Mouse (Mus musculus) E14TG2a.4 (cell line): Measurements from ENCODE around the gene C1d.
A peak's percentile ranks its signal among the peaks of the same experiment; 100 is the strongest.
"Not testable (repeated sequence)": the region's sequence is repeated elsewhere in the genome, so short reads cannot be mapped to it uniquely, and the experiment has no call there.

Source experiments
- H3K27me3 ChIP-seq: 2 replicates; pipeline ENCODE4 v1.6.1; 2014; ENCODE audit warnings: low read length, control low read depth; ENCODE audit not compliant: insufficient read depth
- H3K36me3 ChIP-seq: 2 replicates; pipeline ENCODE4 v1.6.1; 2014; ENCODE audit warnings: low read length, control low read depth; ENCODE audit not compliant: insufficient read depth
- H3K4me1 ChIP-seq: replicated peaks from 2 replicates; pipeline ENCODE4 v1.6.1; 2014; ENCODE audit warnings: low read depth, low read length, control low read depth
- H3K4me3 ChIP-seq: replicated peaks from 2 replicates; pipeline ENCODE4 v1.5.1; 2014; ENCODE audit warnings: mild to moderate bottlenecking, low read length
- H3K9me3 ChIP-seq: 2 replicates; pipeline ENCODE4 v1.6.1; 2014; ENCODE audit warnings: low read length, control low read depth
- CTCF ChIP-seq: conservative IDR thresholded peaks from 2 replicates; pipeline ENCODE4 v1.5.1; 2014; ENCODE audit warnings: low read length
- NANOG ChIP-seq: IDR thresholded peaks from 2 replicates; pipeline ENCODE4 v1.6.1; 2014; ENCODE audit warnings: borderline replicate concordance, low read length, mixed read lengths
- POU5F1 ChIP-seq: IDR thresholded peaks from 2 replicates; pipeline ENCODE4 v1.6.1; 2014; ENCODE audit warnings: low read length, borderline replicate concordance

Gene C1d

DNA sequence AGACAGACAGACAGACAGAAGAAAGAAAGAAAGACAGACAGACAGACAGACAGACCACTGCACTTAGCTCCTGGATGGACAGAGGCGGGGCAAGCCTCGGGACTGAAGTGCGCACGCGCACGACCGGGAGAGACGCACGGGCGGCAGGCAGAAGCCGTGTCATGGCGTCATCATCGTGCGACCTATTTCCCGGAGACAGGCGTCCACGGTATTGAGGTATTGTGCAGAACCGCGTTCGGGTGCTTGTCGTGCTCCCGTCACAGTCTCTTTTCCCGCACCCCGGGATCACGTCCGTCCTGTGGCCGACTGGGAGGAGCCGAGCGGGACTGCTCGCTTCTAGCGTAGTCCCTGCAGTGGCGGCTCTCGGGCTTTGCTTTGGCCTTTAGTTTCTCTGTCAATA lies at the start of gene C1d:
Gene C1d (plus strand): TSS at position 137 of the 400 bp plus-strand sequence.
- Histone ChIP-seq H3K4me1 (peaks cover 12% of the 10 kb centered on the region), H3K27me3 (no peaks in the 10 kb centered on the region), H3K4me3 (peak within 1 kb of the TSS; percentile 90), H3K9me3 (no peaks in the 10 kb centered on the region), H3K36me3 (no peaks in the 10 kb centered on the region)
- TF ChIP-seq POU5F1 (no peak), CTCF (no peak), NANOG (no peak)

DNA sequence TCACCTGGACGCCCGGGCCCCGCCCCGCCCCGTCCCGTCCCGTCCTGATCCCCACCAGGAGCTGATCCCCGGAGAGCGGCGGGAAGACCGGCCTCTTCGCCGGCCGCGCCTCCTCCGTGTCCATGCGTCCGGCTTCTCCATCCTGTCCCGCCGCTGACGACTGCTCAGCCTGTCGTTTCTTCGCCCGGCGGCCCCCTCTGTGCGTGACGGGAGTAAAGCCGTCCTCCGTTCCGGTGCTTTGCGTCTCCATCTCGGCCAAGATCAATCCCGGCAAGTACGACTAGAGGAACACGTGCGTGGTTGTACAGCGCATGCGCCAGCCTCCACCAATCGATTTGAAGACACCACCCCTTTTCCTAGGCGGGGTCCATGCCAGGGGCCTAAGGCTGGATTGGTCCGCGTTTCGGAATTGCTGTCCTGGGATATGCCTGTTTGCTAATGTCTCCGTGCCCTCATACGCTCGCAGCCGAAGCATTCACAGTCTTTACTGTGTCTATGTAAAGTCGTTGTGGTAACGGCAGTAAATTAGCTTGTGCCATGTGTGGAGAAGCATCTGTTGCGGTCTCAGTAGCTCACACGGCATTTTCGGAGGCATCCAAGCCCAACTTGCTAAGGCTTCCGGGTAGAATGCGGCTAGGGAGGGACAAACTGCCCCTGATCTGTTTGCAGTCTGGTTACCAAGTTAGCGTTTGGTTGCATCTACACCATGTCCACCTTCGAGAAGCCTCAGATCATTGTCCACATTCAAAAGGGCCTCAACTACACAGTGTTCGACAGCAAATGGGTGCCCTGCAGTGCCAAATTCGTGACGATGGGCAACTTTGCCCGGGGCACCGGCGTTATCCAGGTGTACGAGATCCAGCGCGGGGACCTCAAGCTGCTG lies 45.9 kb upstream of the C1d start, which contains the start of gene Pno1:
Gene Pno1 (minus strand): TSS at position 311 of the 883 bp plus-strand sequence.
- Histone ChIP-seq H3K36me3 (peaks cover 38% of the 10 kb centered on the region), H3K27me3 (no peaks in the 10 kb centered on the region), H3K4me3 (peak within 1 kb of the TSS; percentile 99), H3K4me1 (peaks cover 25% of the 10 kb centered on the region), H3K9me3 (peaks cover 37% of the 10 kb centered on the region)
- TF ChIP-seq NANOG = no peak
- no peak for TF ChIP-seq POU5F1
- no peak for TF ChIP-seq CTCF

DNA sequence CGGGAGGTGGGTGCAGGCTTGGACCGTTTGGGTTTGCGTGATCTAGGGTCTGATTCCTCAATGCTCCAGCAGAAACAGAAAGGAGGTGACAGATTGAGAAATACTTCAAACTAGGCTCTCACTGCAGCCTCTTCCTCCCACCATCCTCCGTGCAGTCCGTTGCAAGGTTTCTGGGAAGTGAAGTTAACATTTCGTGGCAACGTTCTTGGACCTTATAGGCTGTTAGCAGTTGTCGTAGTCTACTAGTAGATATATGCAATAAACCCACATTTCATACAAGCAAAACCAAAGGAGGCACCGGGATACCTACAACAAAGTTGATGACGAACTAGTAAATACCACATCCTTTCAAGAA lies 45.3 kb upstream of the C1d start:
- TF ChIP-seq POU5F1 (no peak), CTCF (no peak), NANOG (no peak)

DNA sequence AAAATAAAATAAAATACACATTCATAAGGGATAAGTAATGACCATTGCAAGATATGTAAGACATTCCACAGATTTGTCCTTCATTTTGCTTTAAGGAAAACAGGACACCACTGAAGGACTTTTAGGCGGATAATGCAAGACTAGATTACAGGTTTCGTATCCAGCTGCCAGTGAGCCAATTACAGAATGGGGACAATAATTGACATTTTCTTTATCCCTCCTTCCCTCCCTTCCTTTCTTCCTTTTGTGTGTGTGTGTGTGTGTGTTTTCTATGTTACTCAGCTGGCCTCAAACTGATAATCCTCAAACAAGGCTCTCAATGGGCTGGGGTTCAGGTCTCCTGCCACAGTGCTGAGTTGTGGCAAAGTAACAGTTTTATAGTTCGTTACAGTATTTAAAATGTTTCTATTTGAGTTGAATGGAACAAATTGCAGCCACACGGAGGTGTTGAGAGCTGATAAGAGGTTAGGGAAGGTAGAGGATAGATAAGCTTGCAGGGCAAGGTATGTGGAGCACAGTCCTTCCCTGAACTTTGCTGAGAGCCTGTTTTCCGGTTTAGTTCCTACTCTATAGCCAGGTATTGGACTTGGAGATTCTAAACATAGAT lies 44.4 kb upstream of the C1d start:
- Histone ChIP-seq H3K9me3 (peaks cover 25% of the 10 kb centered on the region), H3K4me3 (peak overlapping the region; percentile 99), H3K36me3 (peaks cover 23% of the 10 kb centered on the region), H3K4me1 (peaks cover 20% of the 10 kb centered on the region), H3K27me3 (no peaks in the 10 kb centered on the region)
- TF ChIP-seq POU5F1 = no peak
- TF ChIP-seq NANOG = no peak
- no peak for TF ChIP-seq CTCF

More for the DNA sequence above, 45.3 kb upstream of the C1d start:
- Histone ChIP-seq H3K27me3 (no peaks in the 10 kb centered on the region), H3K4me1 (peaks cover 24% of the 10 kb centered on the region), H3K36me3 (peaks cover 32% of the 10 kb centered on the region), H3K9me3 (peaks cover 33% of the 10 kb centered on the region), H3K4me3 (peak overlapping the region; percentile 99)

DNA sequence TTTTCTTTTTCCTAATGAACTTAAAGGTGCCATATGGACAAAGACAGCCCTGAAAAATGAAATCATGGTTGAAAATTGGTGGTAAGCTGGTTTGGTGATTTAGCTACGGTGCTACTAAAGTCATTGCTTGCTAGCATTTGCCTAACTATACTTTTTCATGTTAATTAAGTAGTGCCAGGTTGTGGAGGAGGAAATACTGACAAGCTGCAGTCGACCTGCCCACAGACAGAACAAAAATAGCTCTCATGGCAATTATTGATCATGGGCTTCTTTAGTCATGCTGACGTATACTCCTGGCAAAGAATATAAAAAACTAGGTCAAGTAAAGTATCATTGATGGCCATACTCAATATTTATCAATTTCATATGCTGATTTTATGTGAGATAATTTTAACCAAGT lies 41.9 kb upstream of the C1d start:
- Histone ChIP-seq H3K36me3 (peaks cover 1% of the 10 kb centered on the region), H3K4me1 (peaks cover 15% of the 10 kb centered on the region), H3K27me3 (no peaks in the 10 kb centered on the region), H3K9me3 (0 out of 2 replicates have a peak, but pooled peaks cover under 1% of the 10 kb centered on the region), H3K4me3 (no peak overlapping the region)
- no peak for TF ChIP-seq CTCF
- no peak for TF ChIP-seq POU5F1
- TF ChIP-seq NANOG = no peak

DNA sequence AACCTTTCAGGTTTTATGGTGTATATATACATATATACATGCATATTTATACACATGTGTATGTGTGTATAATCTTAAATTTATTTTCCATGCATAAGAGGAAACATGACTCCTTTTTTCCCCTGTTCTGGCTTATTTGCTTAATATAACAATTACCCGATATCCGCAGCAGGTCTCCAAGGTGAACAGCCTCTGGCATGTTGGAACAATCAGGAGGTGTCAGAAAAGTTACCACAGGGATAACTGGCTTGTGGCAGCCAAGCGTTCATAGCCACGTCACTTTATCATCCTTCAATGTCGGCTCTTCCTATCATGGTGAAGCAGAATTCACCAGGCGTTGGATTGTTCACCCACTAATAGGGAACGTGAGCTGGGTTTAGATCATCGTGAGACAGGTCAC lies 36.3 kb upstream of the C1d start:
- no peaks in the 10 kb centered on the region for H3K4me1 ChIP-seq
- H3K9me3 ChIP-seq = no peaks in the 10 kb centered on the region
- H3K4me3 ChIP-seq = no peak overlapping the region
- no peak for TF ChIP-seq CTCF
- TF ChIP-seq POU5F1 = no peak
- TF ChIP-seq NANOG = no peak
- peaks cover 43% of the 10 kb centered on the region for H3K36me3 ChIP-seq
- no peaks in the 10 kb centered on the region for H3K27me3 ChIP-seq

DNA sequence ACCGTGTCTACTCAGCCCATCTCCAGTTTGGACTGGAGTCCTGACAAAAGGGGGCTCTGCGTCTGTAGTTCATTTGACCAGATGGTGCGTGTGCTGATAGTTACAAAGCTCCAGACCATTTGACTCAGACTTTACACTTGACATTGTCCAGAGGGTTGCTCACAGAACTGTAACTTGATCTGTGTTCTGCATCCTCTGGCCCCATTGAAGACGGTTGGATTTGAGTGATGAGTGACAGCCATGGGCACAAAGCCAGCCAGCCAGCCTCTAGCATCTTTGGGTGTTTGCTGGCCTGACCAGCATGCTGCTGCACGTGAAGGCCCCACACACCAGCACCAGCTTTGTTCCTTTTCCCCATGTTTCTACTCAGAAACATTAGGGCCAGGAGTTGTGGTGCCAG lies 24.6 kb upstream of the C1d start:
- Histone ChIP-seq H3K4me1 (no peaks in the 10 kb centered on the region), H3K27me3 (no peaks in the 10 kb centered on the region), H3K9me3 (no peaks in the 10 kb centered on the region), H3K36me3 (peaks cover 58% of the 10 kb centered on the region), H3K4me3 (no peak overlapping the region)
- TF ChIP-seq POU5F1 = no peak
- no peak for TF ChIP-seq NANOG
- TF ChIP-seq CTCF = no peak

DNA sequence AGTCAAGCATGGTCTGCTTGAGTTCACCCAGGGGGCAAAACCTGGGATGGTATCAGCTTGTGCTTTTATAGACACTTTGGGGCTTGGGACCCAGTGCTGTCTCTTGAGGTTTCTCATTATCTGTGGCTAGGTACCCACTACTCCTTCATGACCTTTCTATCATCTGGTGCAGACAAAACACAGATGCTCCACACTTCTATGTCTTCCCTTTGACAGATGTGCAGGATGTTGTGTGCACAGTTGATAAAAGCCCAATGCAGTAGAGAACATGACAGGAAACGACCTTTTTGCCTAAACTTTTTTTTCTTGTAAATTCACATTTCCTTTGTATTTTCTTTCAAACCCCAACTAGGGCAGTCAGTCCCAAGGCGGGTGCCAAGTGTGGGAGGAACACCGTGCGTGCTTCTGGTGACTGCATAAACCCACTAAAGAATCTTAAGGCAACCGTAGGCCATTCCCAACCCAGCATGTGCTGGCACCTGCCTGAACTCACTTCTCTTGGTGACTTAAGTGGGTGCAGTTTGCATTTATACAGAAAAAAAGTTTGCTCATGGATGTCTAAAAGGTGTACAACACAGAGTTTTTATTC lies 20.8 kb upstream of the C1d start:
- H3K4me1 ChIP-seq = no peaks in the 10 kb centered on the region
- peaks cover 23% of the 10 kb centered on the region for H3K36me3 ChIP-seq
- no peaks in the 10 kb centered on the region for H3K27me3 ChIP-seq
- H3K9me3 ChIP-seq = no peaks in the 10 kb centered on the region
- TF ChIP-seq POU5F1 = no peak
- H3K4me3 ChIP-seq = no peak overlapping the region

DNA sequence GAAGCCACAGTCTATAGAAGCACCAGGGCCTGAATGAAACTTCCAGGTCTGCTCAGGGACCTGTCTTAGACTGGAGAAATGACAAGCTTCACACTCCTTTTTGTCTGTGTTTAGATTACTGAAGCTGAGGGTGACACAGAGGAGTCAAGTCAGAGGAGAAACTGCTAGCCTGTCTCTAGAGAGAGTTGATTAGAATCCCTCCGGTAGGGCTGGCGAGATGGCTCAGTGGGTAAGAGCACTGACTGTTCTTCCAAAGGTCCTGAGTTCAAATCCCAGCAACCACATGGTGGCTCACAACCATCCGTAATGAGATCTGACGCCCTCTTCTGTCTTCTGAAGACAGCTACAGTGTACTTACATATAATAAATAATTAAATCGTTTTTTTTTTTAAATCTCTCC lies 18.8 kb upstream of the C1d start:
- not testable (repeated sequence) for H3K4me3 ChIP-seq, H3K4me1 ChIP-seq, H3K36me3 ChIP-seq, H3K27me3 ChIP-seq, H3K9me3 ChIP-seq
